Mouse (Mus musculus) liver, embryonic 13.5 days (tissue): ENCODE measurements around the gene Htr1f. TPM values are rescaled to one million over a fixed set of nuclear protein-coding genes. Genes with fewer than 3 reads are reported as not detected.

Source experiments
- ATAC-seq: fragments of 200-750 bp; cut with Nextera tagmentation; 2 replicates; pipeline ENCODE4 v1.8.0; 2017; ENCODE audit warnings: low read depth, mild to moderate bottlenecking, moderate number of reproducible peaks, moderate library complexity
- DNase-seq: peaks from one replicate; pipeline ENCODE4 v3.0.0; 2022
- H3K27ac ChIP-seq: fragments of 300-500 bp; sonication (generic); 2 replicates; pipeline ENCODE4 v1.5.1; 2015; ENCODE audit warnings: moderate library complexity, mild to moderate bottlenecking, inconsistent platforms
- H3K27me3 ChIP-seq: fragments of 300-500 bp; sonication (generic); 2 replicates; pipeline ENCODE4 v1.6.1; 2015; ENCODE audit warnings: mild to moderate bottlenecking, inconsistent platforms
- H3K36me3 ChIP-seq: fragments of 300-500 bp; sonication (generic); 2 replicates; pipeline ENCODE4 v1.6.1; 2015; ENCODE audit warnings: mild to moderate bottlenecking, inconsistent platforms
- H3K4me1 ChIP-seq: fragments of 300-500 bp; sonication (generic); replicated peaks from 2 replicates; pipeline ENCODE4 v1.6.1; 2015; ENCODE audit warnings: inconsistent platforms
- H3K4me2 ChIP-seq: fragments of 300-500 bp; sonication (generic); 2 replicates; pipeline ENCODE4 v1.6.1; 2015; ENCODE audit warnings: inconsistent platforms, mild to moderate bottlenecking, moderate library complexity
- H3K4me3 ChIP-seq: fragments of 300-500 bp; sonication (generic); replicated peaks from 2 replicates; pipeline ENCODE4 v1.5.1; 2015; ENCODE audit warnings: mild to moderate bottlenecking, inconsistent platforms
- H3K9ac ChIP-seq: fragments of 300-500 bp; sonication (generic); 2 replicates; pipeline ENCODE4 v1.6.1; 2015; ENCODE audit warnings: mild to moderate bottlenecking, inconsistent platforms
- H3K9me3 ChIP-seq: fragments of 300-500 bp; sonication (generic); replicated peaks from 2 replicates; pipeline ENCODE4 v1.6.1; 2016; ENCODE audit warnings: inconsistent platforms
- WGBS: fragments of 180-500 bp; shearing (Covaris S2); methylation state at CpG from one replicate; pipeline ENCODE4 v1.1.7; 2015; ENCODE audit not compliant: insufficient replicate concordance; 5-methylcytosine and 5-hydroxymethylcytosine counted together
- polyA plus RNA-seq: library from polyadenylated mRNA; unstranded; fragments of >200 nt; fragmentation: Nextera tagmentation; extraction: Ambion mirVana; gene quantifications from 2 replicates; pipeline ENCODE4 v1.2.1, GENCODE M21; 2015

Gene Htr1f
- polyA plus RNA-seq, 1 experiment from 2014 or later: not detected

- H3K9me3 ChIP-seq: 0 out of 2 replicates have a peak, but pooled peaks cover 4% of the 10 kb centered on the region
- WGBS: 51% methylated on average over 3 of the region's 3 CpGs
- no peak overlapping the region for H3K4me2 ChIP-seq
- no peak for DNase-seq
- H3K4me1 ChIP-seq: no peaks in the 10 kb centered on the region
- H3K27me3 ChIP-seq: no peaks in the 10 kb centered on the region
- H3K27ac ChIP-seq: no peak overlapping the region
- H3K4me3 ChIP-seq: no peak overlapping the region
- no peaks in the 10 kb centered on the region for H3K36me3 ChIP-seq
- H3K9ac ChIP-seq: no peak overlapping the region
- no peak for ATAC-seq
Observed at GRCm38 (mm10) chr16:65022364-65022763, 83.3 kb downstream of the Htr1f start.

DNA sequence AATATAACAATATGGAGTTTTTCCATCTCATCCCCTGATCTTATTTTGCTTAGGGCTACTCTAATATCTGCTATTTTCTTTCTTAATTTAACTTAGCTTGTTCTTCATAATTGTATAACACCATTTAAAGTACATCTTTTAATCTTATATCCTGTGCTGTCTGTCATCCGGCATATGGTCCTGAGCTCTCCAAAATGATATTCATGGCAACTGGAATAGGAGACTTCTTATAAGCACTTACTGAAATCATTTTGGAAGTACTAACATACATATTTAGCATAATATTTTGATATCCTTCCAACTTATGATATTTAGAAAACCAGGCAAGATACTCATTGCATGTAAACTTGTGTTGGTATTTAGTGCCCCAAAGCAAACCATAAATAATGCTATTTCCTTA, 86.9 kb downstream of the Htr1f start:
- H3K36me3 ChIP-seq: no peaks in the 10 kb centered on the region
- WGBS: 82% methylated on average over 1 of the region's 1 CpGs
- DNase-seq (no peak), ATAC-seq (no peak)
- H3K9ac ChIP-seq: no peak overlapping the region
- H3K4me2 ChIP-seq: no peak overlapping the region
- H3K27ac ChIP-seq: no peak overlapping the region
- no peaks in the 10 kb centered on the region for H3K27me3 ChIP-seq
- H3K4me1 ChIP-seq: no peaks in the 10 kb centered on the region
- no peak overlapping the region for H3K4me3 ChIP-seq
- 0 out of 2 replicates have a peak, but pooled peaks cover 4% of the 10 kb centered on the region for H3K9me3 ChIP-seq

DNA sequence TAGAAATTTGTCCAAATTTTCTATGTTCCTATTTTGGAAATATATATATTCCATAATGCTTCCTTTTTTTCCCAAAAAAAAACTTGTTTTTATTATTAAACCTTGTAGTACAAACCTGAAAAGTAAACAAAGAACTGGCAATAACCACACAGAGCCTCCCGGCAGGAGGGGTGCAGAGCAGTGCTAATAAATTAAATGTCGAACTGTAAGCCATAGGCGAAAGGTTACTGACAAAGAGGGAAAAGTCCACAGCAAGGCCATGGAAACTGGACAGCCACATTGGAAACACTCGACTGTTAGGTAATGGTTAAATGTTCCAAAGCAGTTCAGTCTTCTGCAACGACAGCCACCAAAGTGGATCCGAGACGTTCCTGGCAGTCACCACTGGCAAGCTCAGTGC, 87.5 kb downstream of the Htr1f start:
- DNase-seq (no peak), ATAC-seq (no peak)
- H3K27ac ChIP-seq: no peak overlapping the region
- 68% methylated on average over 7 of the region's 7 CpGs for WGBS
- 0 out of 2 replicates have a peak, but pooled peaks cover 4% of the 10 kb centered on the region for H3K9me3 ChIP-seq
- no peak overlapping the region for H3K4me3 ChIP-seq
- no peaks in the 10 kb centered on the region for H3K4me1 ChIP-seq
- no peaks in the 10 kb centered on the region for H3K36me3 ChIP-seq
- no peaks in the 10 kb centered on the region for H3K27me3 ChIP-seq
- H3K4me2 ChIP-seq: no peak overlapping the region
- no peak overlapping the region for H3K9ac ChIP-seq

DNA sequence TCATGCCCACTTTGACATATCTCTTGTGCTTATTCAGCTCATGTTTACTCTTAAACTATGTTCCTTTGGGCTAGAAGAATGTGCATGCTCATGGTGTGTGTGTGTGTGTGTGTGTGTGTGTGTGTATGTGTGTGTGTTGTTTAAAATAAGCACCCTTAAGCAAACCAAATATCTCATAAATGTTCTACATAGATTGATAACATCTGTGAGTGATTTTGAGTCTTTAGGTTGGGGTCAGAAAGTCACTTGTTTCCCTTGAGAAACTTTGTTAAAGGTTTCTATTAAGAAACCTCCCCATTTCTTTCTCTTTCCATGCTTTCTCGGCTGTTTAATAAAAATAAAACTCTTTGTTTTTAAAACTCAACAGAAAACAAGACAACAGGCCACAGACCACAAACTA, 88.1 kb downstream of the Htr1f start:
- Histone ChIP-seq H3K36me3 (no peaks in the 10 kb centered on the region), H3K9ac (no peak overlapping the region), H3K4me3 (no peak overlapping the region), H3K4me2 (no peak overlapping the region), H3K9me3 (0 out of 2 replicates have a peak, but pooled peaks cover 4% of the 10 kb centered on the region), H3K4me1 (no peaks in the 10 kb centered on the region), H3K27ac (no peak overlapping the region), H3K27me3 (no peaks in the 10 kb centered on the region)
- ATAC-seq (no peak), DNase-seq (no peak)
- 54% methylated on average over 1 of the region's 1 CpGs for WGBS

- 65% methylated on average over 4 of the region's 4 CpGs for WGBS
- ATAC-seq (no peak), DNase-seq (no peak)
- Histone ChIP-seq H3K36me3 (no peaks in the 10 kb centered on the region), H3K4me3 (no peak overlapping the region), H3K27me3 (no peaks in the 10 kb centered on the region), H3K27ac (no peak overlapping the region), H3K9me3 (no peaks in the 10 kb centered on the region), H3K4me2 (no peak overlapping the region), H3K4me1 (no peaks in the 10 kb centered on the region), H3K9ac (no peak overlapping the region)
Observed at GRCm38 (mm10) chr16:65015241-65015640, 90.4 kb downstream of the Htr1f start.

GRCm38 (mm10) chr16:65001993-65002821, 103.4 kb downstream of the Htr1f start:
- Histone ChIP-seq H3K27me3 (no peaks in the 10 kb centered on the region), H3K4me1 (no peaks in the 10 kb centered on the region), H3K36me3 (no peaks in the 10 kb centered on the region), H3K4me2 (no peak overlapping the region), H3K9me3 (no peaks in the 10 kb centered on the region; the same call in 1 of the 2 replicates), H3K9ac (no peak overlapping the region), H3K27ac (no peak overlapping the region), H3K4me3 (no peak overlapping the region)
- ATAC-seq (no peak), DNase-seq (no peak)
- 68% methylated on average over 6 of the region's 6 CpGs for WGBS

GRCm38 (mm10) chr16:64989279-64989800, 116.3 kb downstream of the Htr1f start:
- H3K4me3 ChIP-seq: no peak overlapping the region
- DNase-seq (no peak), ATAC-seq (no peak)
- H3K9me3 ChIP-seq: no peaks in the 10 kb centered on the region
- H3K4me1 ChIP-seq: no peaks in the 10 kb centered on the region
- no peak overlapping the region for H3K9ac ChIP-seq
- no peak overlapping the region for H3K4me2 ChIP-seq
- no peaks in the 10 kb centered on the region for H3K27me3 ChIP-seq
- WGBS: 50% methylated on average over 3 of the region's 3 CpGs
- no peak overlapping the region for H3K27ac ChIP-seq
- no peaks in the 10 kb centered on the region for H3K36me3 ChIP-seq

DNA sequence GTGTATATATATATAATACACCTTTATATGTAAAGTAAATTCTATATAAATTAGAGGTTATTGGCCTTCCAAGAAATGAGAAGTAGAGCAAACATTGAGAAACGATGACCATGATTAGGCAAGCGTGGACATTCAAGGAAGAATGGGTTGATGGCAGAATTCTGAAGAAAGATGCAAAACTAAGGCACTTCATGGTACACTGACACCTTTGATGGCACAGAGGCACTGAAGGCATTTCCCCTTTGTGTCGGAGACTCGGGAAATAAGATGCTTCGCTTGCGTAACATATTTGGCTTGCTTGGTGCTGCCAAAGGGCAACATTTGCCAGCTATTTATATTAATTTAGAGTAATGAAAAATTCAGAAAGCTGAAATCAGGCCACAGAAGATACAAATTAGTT, 118.1 kb downstream of the Htr1f start:
- ATAC-seq: no peak
- H3K4me2 ChIP-seq: no peak overlapping the region
- 70% methylated on average over 6 of the region's 6 CpGs for WGBS
- H3K9ac ChIP-seq: no peak overlapping the region
- no peaks in the 10 kb centered on the region for H3K36me3 ChIP-seq
- H3K4me3 ChIP-seq: no peak overlapping the region
- H3K27ac ChIP-seq: no peak overlapping the region
- no peaks in the 10 kb centered on the region for H3K9me3 ChIP-seq
- no peaks in the 10 kb centered on the region for H3K4me1 ChIP-seq
- no peak for DNase-seq
- H3K27me3 ChIP-seq: no peaks in the 10 kb centered on the region

- H3K9me3 ChIP-seq: no peaks in the 10 kb centered on the region
- H3K9ac ChIP-seq: no peak overlapping the region
- H3K27me3 ChIP-seq: no peaks in the 10 kb centered on the region
- H3K4me2 ChIP-seq: no peak overlapping the region
- DNase-seq (no peak), ATAC-seq (no peak)
- no peak overlapping the region for H3K27ac ChIP-seq
- H3K4me1 ChIP-seq: no peaks in the 10 kb centered on the region
- WGBS: 33% methylated on average over 2 of the region's 2 CpGs
- no peaks in the 10 kb centered on the region for H3K36me3 ChIP-seq
- no peak overlapping the region for H3K4me3 ChIP-seq
Observed at GRCm38 (mm10) chr16:64987049-64987448, 118.6 kb downstream of the Htr1f start.

DNA sequence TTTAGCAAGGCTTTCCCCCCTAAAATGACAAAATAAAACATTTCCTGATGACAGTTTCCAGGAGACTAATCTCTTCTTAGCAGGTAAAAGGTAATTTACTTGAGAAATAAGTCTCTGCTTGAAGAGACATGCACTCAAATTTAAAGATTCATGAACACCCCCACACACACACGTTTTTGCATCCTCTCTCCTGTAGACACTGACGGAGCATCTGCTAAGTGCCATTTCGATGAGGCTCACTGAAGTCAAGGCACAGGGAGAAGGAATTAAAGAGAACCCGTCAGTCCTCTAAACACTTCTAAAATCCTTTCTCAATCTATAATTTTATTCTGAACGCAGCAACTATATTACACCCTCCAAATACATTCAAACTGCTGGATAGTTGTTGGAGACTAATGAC, 131.0 kb downstream of the Htr1f start:
- 64% methylated on average over 5 of the region's 5 CpGs for WGBS
- no peak overlapping the region for H3K9ac ChIP-seq
- H3K27me3 ChIP-seq: no peaks in the 10 kb centered on the region
- H3K9me3 ChIP-seq: no peaks in the 10 kb centered on the region
- H3K36me3 ChIP-seq: no peaks in the 10 kb centered on the region
- ATAC-seq (no peak), DNase-seq (no peak)
- no peak overlapping the region for H3K4me3 ChIP-seq
- H3K27ac ChIP-seq: no peak overlapping the region
- no peaks in the 10 kb centered on the region for H3K4me1 ChIP-seq
- no peak overlapping the region for H3K4me2 ChIP-seq

- ATAC-seq (no peak), DNase-seq (no peak)
- H3K9me3 ChIP-seq: no peaks in the 10 kb centered on the region
- no peak overlapping the region for H3K4me2 ChIP-seq
- WGBS: 52% methylated on average over 4 of the region's 4 CpGs
- H3K9ac ChIP-seq: no peak overlapping the region
- no peak overlapping the region for H3K27ac ChIP-seq
- H3K4me1 ChIP-seq: no peaks in the 10 kb centered on the region
- H3K27me3 ChIP-seq: no peaks in the 10 kb centered on the region
- no peaks in the 10 kb centered on the region for H3K36me3 ChIP-seq
- H3K4me3 ChIP-seq: no peak overlapping the region
Observed at GRCm38 (mm10) chr16:64973533-64974305, 131.9 kb downstream of the Htr1f start.
